Mouse (Mus musculus) layer of hippocampus, adult 2 months (tissue): ENCODE data around the gene Phf1. TPM values are rescaled to one million over a fixed set of nuclear protein-coding genes. Genes with fewer than 3 reads are reported as not detected.

Source experiments
- DNase-seq, 2 experiments: peaks; one replicate each; pipeline ENCODE4 v3.0.0; 2022; ENCODE audit warnings: low spot score in 2 of 2
- H3K27ac ChIP-seq: fragments of 200-600 bp; 2 replicates; pipeline ENCODE4 v1.8.1; 2022
- H3K4me3 ChIP-seq: fragments of 200-600 bp; 2 replicates; pipeline ENCODE4 v1.8.1; 2022; ENCODE audit warnings: mild to moderate bottlenecking
- CTCF ChIP-seq: fragments of 200-600 bp; conservative IDR thresholded peaks from 2 replicates; pipeline ENCODE4 v1.8.1; 2022; ENCODE audit warnings: antibody characterized with exemption, mild to moderate bottlenecking, moderate library complexity
- total RNA-seq, 2 experiments: library from RNA; stranded (reverse); gene quantifications; 2 replicates each; pipeline ENCODE4 v1.2.3; 2021

Phf1 gene
- total RNA-seq, 2 experiments from 2014 or later: 31.4 to 33.9 TPM

- TF ChIP-seq CTCF: no peak
- H3K4me3 ChIP-seq: peak overlapping the region; percentile 61
- DNase-seq: no peak
- peak overlapping the region; percentile 91 for H3K27ac ChIP-seq
These were observed 5.2 kb downstream of the Phf1 start for GRCm38 (mm10) chr17:26937883-26938695.

GRCm38 (mm10) chr17:26938731-26939130, 5.9 kb downstream of the Phf1 start:
- Histone ChIP-seq H3K4me3 (peak overlapping the region; percentile 61), H3K27ac (peak overlapping the region; percentile 91)
- DNase-seq: no peak
- no peak for TF ChIP-seq CTCF

- Histone ChIP-seq H3K27ac (peak within 1 kb of the TSS; percentile 99), H3K4me3 (peak within 1 kb of the TSS; percentile 65)
- DNase-seq: peak; percentile 99 to 100
- TF ChIP-seq CTCF: no peak
These were observed 6.5 kb downstream of the Phf1 start, which contains the start of gene Cuta for GRCm38 (mm10) chr17:26939178-26939972. Gene Cuta, minus strand, starts transcription at chr17:26939569.

GRCm38 (mm10) chr17:26939973-26940300, 7.1 kb downstream of the Phf1 start:
- Histone ChIP-seq H3K27ac (peak overlapping the region; percentile 99), H3K4me3 (peak overlapping the region; percentile 61)
- TF ChIP-seq CTCF: no peak
- no peak for DNase-seq

- TF ChIP-seq CTCF: no peak
- Histone ChIP-seq H3K27ac (peak within 1 kb of the TSS; percentile 99), H3K4me3 (peak within 1 kb of the TSS; percentile 65)
- DNase-seq: peak in 1 of 2 experiments; percentile 58
These were observed 8.4 kb downstream of the Phf1 start, which contains the start of gene Syngap1 for GRCm38 (mm10) chr17:26941031-26941789. Gene Syngap1, plus strand, starts transcription at chr17:26941253.

GRCm38 (mm10) chr17:26941841-26942570, 9.2 kb downstream of the Phf1 start:
- DNase-seq: no peak
- Histone ChIP-seq H3K27ac (peak overlapping the region; percentile 99), H3K4me3 (peak overlapping the region; percentile 65)
- TF ChIP-seq CTCF: no peak

- TF ChIP-seq CTCF: no peak
- no peak for DNase-seq
- Histone ChIP-seq H3K27ac (peak overlapping the region; percentile 98), H3K4me3 (peak overlapping the region; percentile 73)
These were observed 13.1 kb downstream of the Phf1 start for GRCm38 (mm10) chr17:26945824-26946495.

GRCm38 (mm10) chr17:26946567-26946966, 13.7 kb downstream of the Phf1 start:
- DNase-seq: peak in 1 of 2 experiments; percentile 75
- peak; percentile 65 for TF ChIP-seq CTCF
- peak overlapping the region; percentile 73 for H3K4me3 ChIP-seq
- peak overlapping the region; percentile 98 for H3K27ac ChIP-seq

GRCm38 (mm10) chr17:26947231-26948100, 14.6 kb downstream of the Phf1 start:
- DNase-seq: no peak
- no peak for TF ChIP-seq CTCF
- Histone ChIP-seq H3K27ac (peak overlapping the region; percentile 98), H3K4me3 (peak overlapping the region; percentile 73)

GRCm38 (mm10) chr17:26948316-26949050, 15.6 kb downstream of the Phf1 start:
- TF ChIP-seq CTCF: peak; percentile 15; the same call in 1 of the 2 replicates
- Histone ChIP-seq H3K27ac (peak overlapping the region; percentile 98), H3K4me3 (peak overlapping the region; percentile 73)
- DNase-seq: peak in 1 of 2 experiments; percentile 70
